Mouse (Mus musculus) stomach, postnatal 0 days (tissue): Measurements from ENCODE around the gene Olfr918. TPM values are rescaled to one million over a fixed set of nuclear protein-coding genes. Genes with fewer than 3 reads are reported as not detected.

Experiments
- ATAC-seq: fragments of 200-750 bp; cut with Nextera tagmentation; 2 replicates; pipeline ENCODE4 v1.8.0; 2017; ENCODE audit not compliant: low FRiP score, low TSS enrichment
- DNase-seq: peaks from one replicate; pipeline ENCODE4 v3.0.0-alpha.2; 2016; ENCODE audit warnings: low spot score
- H3K27ac ChIP-seq: fragments of 300-500 bp; sonication (generic); replicated peaks from 2 replicates; pipeline ENCODE4 v1.5.1; 2014; ENCODE audit warnings: mild to moderate bottlenecking, control low read depth
- H3K27me3 ChIP-seq: fragments of 300-500 bp; sonication (generic); 2 replicates; pipeline ENCODE4 v1.6.1; 2014; ENCODE audit warnings: low read length; ENCODE audit not compliant: control insufficient read depth, insufficient read depth
- H3K36me3 ChIP-seq: fragments of 300-500 bp; sonication (generic); 2 replicates; pipeline ENCODE4 v1.6.1; 2014; ENCODE audit warnings: low read length, mixed read lengths; ENCODE audit not compliant: control insufficient read depth, insufficient read depth
- H3K4me1 ChIP-seq: fragments of 300-500 bp; sonication (generic); replicated peaks from 2 replicates; pipeline ENCODE4 v1.6.1; 2014; ENCODE audit warnings: antibody characterized with exemption; ENCODE audit not compliant: control insufficient read depth, insufficient read depth
- H3K4me2 ChIP-seq: fragments of 300-500 bp; sonication (generic); replicated peaks from 2 replicates; pipeline ENCODE4 v1.6.1; 2014; ENCODE audit warnings: low read depth, mild to moderate bottlenecking, control low read depth, moderate library complexity
- H3K4me3 ChIP-seq: fragments of 300-500 bp; sonication (generic); 2 replicates; pipeline ENCODE4 v1.5.1; 2014; ENCODE audit warnings: low read depth, low read length, control low read depth
- H3K9ac ChIP-seq: fragments of 300-500 bp; sonication (generic); 2 replicates; pipeline ENCODE4 v1.6.1; 2014; ENCODE audit warnings: mild to moderate bottlenecking, low read length, control low read depth, mixed read lengths
- H3K9me3 ChIP-seq: fragments of 300-500 bp; sonication (generic); 2 replicates; pipeline ENCODE4 v1.6.1; 2016; ENCODE audit warnings: low read length; ENCODE audit not compliant: control insufficient read depth
- CTCF ChIP-seq: IDR thresholded peaks from 2 replicates; pipeline ENCODE4 v1.5.1; 2016; ENCODE audit warnings: antibody characterized with exemption, low read depth, mild to moderate bottlenecking, moderate library complexity
- EP300 ChIP-seq: optimal IDR thresholded peaks from 2 replicates; pipeline ENCODE3; 2016; ENCODE audit warnings: antibody characterized with exemption
- WGBS: fragments of 180-500 bp; shearing (Covaris S2); extraction: QIAGEN DNeasy Blood & Tissue Kit; methylation state at CpG from one replicate; pipeline ENCODE4 v1.1.7; 2014; 5-methylcytosine and 5-hydroxymethylcytosine counted together
- polyA plus RNA-seq: library from polyadenylated mRNA; unstranded; fragments of >200 nt; fragmentation: Nextera tagmentation; extraction: Ambion mirVana; gene quantifications from 2 replicates; pipeline ENCODE4 v1.2.1, GENCODE M21; 2015

The Olfr918 gene
- polyA plus RNA-seq = not detected in 2 replicates

DNA sequence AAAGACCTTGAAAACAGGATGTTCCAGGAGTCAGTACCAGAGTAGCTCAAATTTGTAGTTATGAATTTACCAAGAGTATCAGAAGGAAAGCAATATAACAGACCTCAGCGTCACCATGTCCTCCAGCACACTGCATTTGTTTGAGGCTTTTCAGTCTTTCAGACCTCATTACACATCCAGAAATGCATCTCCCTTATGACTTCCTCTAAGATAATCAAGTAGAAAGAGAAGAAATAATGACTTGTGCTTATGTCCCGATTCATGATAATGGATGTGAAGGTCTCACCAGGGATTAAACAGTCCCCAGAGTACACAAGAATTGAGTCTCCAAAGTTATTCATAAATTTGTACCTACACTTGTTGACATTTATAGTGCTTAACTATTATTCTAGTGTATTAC is at the start of gene Olfr918:
Olfr918 (minus strand) TSS at position 101 of the 400 bp plus-strand sequence.
- no peak within 1 kb of the TSS for H3K4me3 ChIP-seq
- DNase-seq = no peak
- 79% methylated on average over 2 of the region's 2 CpGs for WGBS
- H3K36me3 ChIP-seq = no peaks in the 10 kb centered on the region
- ATAC-seq = no peak
- H3K9ac ChIP-seq = no peak within 1 kb of the TSS
- H3K27ac ChIP-seq = no peak within 1 kb of the TSS
- H3K9me3 ChIP-seq = no peaks in the 10 kb centered on the region
- TF ChIP-seq EP300 (no peak), CTCF (no peak)
- H3K4me2 ChIP-seq = no peak within 1 kb of the TSS
- H3K4me1 ChIP-seq = no peaks in the 10 kb centered on the region
- no peaks in the 10 kb centered on the region for H3K27me3 ChIP-seq

DNA sequence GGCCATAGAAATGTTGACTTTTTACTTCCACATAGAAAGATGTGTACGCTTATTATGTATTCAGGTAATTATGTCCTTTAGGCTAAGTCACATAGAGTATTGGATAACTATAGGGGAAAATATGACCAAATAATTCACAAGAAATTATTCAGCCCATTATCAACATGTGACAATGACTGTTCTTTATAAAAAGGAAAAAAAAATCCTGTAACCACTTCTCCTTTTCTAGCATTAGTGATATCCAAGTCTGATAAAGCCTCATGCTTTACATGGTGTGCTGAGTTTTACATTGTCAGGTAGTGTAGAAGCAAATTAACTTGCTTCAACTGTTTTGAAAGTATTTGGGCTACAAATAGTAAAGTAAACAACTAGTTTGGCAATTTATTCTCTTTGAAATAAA is 49.6 kb upstream of the Olfr918 start:
- no peak overlapping the region for H3K27ac ChIP-seq
- H3K9me3 ChIP-seq = no peaks in the 10 kb centered on the region
- H3K4me1 ChIP-seq = peaks cover 7% of the 10 kb centered on the region; the same call in 1 of the 2 replicates
- H3K4me2 ChIP-seq = no peak overlapping the region
- TF ChIP-seq CTCF (no peak), EP300 (no peak)
- peaks cover 7% of the 10 kb centered on the region for H3K36me3 ChIP-seq
- no peaks in the 10 kb centered on the region for H3K27me3 ChIP-seq
- H3K4me3 ChIP-seq = no peak overlapping the region
- 95% methylated on average over 1 of the region's 1 CpGs for WGBS
- no peak overlapping the region for H3K9ac ChIP-seq
- DNase-seq = no peak
- no peak for ATAC-seq

DNA sequence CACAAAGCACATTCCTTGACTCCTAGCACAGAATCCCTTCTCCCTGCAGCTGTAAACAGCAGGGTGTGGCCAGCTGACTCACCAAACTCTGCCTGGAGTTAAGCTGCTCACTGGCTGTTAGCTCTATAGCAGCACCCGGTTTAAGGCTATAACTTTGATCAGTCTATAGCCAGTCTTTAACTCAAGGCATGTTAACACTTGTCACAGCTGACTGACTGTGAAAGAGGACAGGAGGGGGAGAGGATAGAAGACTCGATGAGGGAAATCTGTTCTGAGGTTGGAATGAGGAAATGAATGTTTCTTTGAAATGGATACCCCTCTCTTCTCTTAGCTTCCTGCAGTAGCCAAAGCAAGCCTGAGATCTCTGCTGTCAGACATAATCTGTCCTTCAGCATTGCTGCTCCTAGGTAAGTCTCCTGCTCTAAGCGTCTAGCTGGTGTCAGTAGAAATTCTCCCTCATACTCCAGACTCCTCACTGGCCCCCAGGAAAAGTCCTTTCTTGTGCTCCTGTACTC is 44.6 kb upstream of the Olfr918 start:
- DNase-seq (peak; percentile 61), ATAC-seq (peak; percentile 93)
- peaks cover 5% of the 10 kb centered on the region for H3K36me3 ChIP-seq
- TF ChIP-seq EP300 (no peak), CTCF (no peak)
- peaks cover 7% of the 10 kb centered on the region; the same call in 1 of the 2 replicates for H3K4me1 ChIP-seq
- peak overlapping the region; percentile 63 for H3K9ac ChIP-seq
- H3K4me2 ChIP-seq = peak overlapping the region; percentile 63
- peak overlapping the region; percentile 53 for H3K4me3 ChIP-seq
- peak overlapping the region; percentile 81 for H3K27ac ChIP-seq
- H3K27me3 ChIP-seq = no peaks in the 10 kb centered on the region
- H3K9me3 ChIP-seq = no peaks in the 10 kb centered on the region
- 0% methylated on average over 3 of the region's 3 CpGs for WGBS

DNA sequence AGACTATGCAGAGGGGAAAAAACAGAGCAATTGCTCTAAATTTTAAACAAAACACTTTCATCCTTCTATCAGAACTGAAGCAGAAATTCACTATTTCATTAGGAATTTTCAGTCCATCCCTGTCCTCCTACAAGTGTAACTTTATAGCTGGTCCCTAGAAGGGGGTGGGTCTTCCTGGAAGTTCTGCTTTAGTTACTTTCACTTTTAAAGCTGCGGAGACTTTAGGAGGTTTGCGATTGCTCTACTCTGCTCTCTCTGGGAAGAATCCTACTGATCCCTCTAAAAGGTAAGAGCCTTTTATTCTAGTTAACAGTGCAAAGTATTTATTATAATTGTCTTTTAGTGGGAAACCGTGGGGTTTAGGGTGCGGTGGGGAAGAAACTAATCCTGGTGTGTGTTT is 43.7 kb upstream of the Olfr918 start, which contains the start of gene Vwa5a:
Vwa5a (plus strand) TSS at position 167 of the 400 bp plus-strand sequence.
- no peaks in the 10 kb centered on the region for H3K9me3 ChIP-seq
- peaks cover 7% of the 10 kb centered on the region; the same call in 1 of the 2 replicates for H3K4me1 ChIP-seq
- H3K36me3 ChIP-seq = peaks cover 3% of the 10 kb centered on the region
- H3K27me3 ChIP-seq = no peaks in the 10 kb centered on the region
- H3K9ac ChIP-seq = peak within 1 kb of the TSS; percentile 63
- ATAC-seq (peak; percentile 89), DNase-seq (no peak)
- WGBS = 0% methylated on average over 4 of the region's 4 CpGs
- H3K4me2 ChIP-seq = peak within 1 kb of the TSS; percentile 63
- H3K27ac ChIP-seq = peak within 1 kb of the TSS; percentile 81
- TF ChIP-seq EP300 (no peak), CTCF (no peak)
- peak within 1 kb of the TSS; percentile 53 for H3K4me3 ChIP-seq

DNA sequence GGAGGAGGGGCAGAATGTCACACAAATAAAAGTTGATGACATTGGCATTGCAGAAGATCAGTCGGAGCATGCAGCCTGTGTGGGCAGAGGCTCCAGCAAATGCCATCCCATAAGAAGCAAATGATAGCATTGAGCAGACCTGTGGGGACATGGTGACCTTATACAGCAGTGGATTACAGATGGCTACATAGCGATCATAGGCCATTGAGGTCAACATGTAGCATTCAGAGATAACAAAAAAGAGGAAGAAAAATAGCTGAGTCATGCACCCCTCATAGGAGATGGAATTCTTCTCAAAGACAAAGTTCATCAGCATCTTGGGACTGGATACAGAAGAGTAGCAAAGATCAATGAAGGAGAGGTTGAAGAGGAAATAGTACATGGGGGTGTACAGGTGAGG is 1.5 kb downstream of the Olfr918 start:
- Histone ChIP-seq H3K4me3 (no peak overlapping the region), H3K4me1 (no peaks in the 10 kb centered on the region), H3K36me3 (no peaks in the 10 kb centered on the region), H3K27ac (no peak overlapping the region), H3K4me2 (no peak overlapping the region), H3K9ac (no peak overlapping the region), H3K27me3 (no peaks in the 10 kb centered on the region), H3K9me3 (no peaks in the 10 kb centered on the region)
- no peak for TF ChIP-seq EP300
- no peak for TF ChIP-seq CTCF
- no peak for ATAC-seq
- DNase-seq = no peak
- WGBS = 71% methylated on average over 2 of the region's 2 CpGs

DNA sequence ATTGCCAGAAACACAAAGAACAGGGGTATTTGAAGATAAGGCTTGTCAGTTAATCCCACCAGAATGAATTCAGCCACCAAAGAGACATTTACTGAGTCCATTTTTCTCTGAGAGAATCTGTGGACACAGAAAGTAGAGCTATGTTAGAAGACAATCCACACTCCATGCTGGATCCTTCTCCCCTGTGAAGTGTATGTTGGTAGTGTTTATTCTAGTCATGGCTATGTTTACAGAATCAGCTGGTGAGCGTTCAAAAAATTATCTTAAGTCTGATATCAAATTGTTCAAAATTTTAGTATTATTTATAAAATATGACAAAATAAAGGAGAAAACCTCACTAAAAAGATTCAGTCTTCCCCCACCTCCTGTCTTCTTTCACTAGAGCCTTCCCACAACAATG is 8.7 kb downstream of the Olfr918 start, which contains the start of gene Olfr917:
Olfr917 (minus strand) TSS at position 101 of the 400 bp plus-strand sequence.
- no peak within 1 kb of the TSS for H3K9ac ChIP-seq
- H3K4me3 ChIP-seq = no peak within 1 kb of the TSS
- H3K27me3 ChIP-seq = no peaks in the 10 kb centered on the region
- no peaks in the 10 kb centered on the region for H3K4me1 ChIP-seq
- TF ChIP-seq EP300 = no peak
- no peak for TF ChIP-seq CTCF
- no peaks in the 10 kb centered on the region for H3K36me3 ChIP-seq
- no peaks in the 10 kb centered on the region for H3K9me3 ChIP-seq
- 48% methylated on average over 1 of the region's 1 CpGs for WGBS
- H3K4me2 ChIP-seq = no peak within 1 kb of the TSS
- H3K27ac ChIP-seq = no peak within 1 kb of the TSS
- no peak for DNase-seq
- ATAC-seq = no peak
